Mouse (Mus musculus): ENCODE measurements around the gene Smyd3. TPM values are rescaled to one million over a fixed set of nuclear protein-coding genes. Genes with fewer than 3 reads are reported as not detected.

Gene Smyd3
- total and polyA plus RNA-seq, 3 experiments = 2.7 to 8.1 (median 7.6) TPM

GRCm38 (mm10) chr1:179467970-179468369, 49.9 kb downstream of the Smyd3 start:
- Histone ChIP-seq H3K4me1 (ENCODE audit: control insufficient read depth, insufficient read depth, low read length) (no peaks in the 10 kb centered on the region), H3K27ac (no peak overlapping the region), H3K4me3 (no peak overlapping the region), H3K27me3 (ENCODE audit: control insufficient read depth, insufficient read depth, low read length) (no peaks in the 10 kb centered on the region), H3K79me2 (replicated peaks; ENCODE audit: control insufficient read depth, insufficient read depth, low read length) (no peaks in the 10 kb centered on the region), H3K9ac (ENCODE audit: low read depth, low read length) (no peak overlapping the region), H3K36me3 (ENCODE audit: control insufficient read depth, insufficient read depth, low read length) (no peaks in the 10 kb centered on the region)
- TF ChIP-seq EP300 (IDR thresholded peaks at IDR 0.05; ENCODE audit: insufficient read depth, low read depth, low read length) (no peak), POLR2A (IDR thresholded peaks at IDR 0.05; ENCODE audit: insufficient read depth, low read depth, low read length) (no peak), CTCF (IDR thresholded peaks at IDR 0.05) (no peak)
- no peak for DNase-seq
- WGBS = 93% methylated on average over 8 of the region's 8 CpGs
- intact Hi-C loops (cut with DNase I) = no loop called here

- DNase-seq = no peak
- Histone ChIP-seq H3K79me2 (replicated peaks; ENCODE audit: control insufficient read depth, insufficient read depth, low read length) (no peaks in the 10 kb centered on the region), H3K4me3 (no peak overlapping the region), H3K9ac (ENCODE audit: low read depth, low read length) (no peak overlapping the region), H3K4me1 (ENCODE audit: control insufficient read depth, insufficient read depth, low read length) (no peaks in the 10 kb centered on the region), H3K27me3 (ENCODE audit: control insufficient read depth, insufficient read depth, low read length) (no peaks in the 10 kb centered on the region), H3K36me3 (ENCODE audit: control insufficient read depth, insufficient read depth, low read length) (no peaks in the 10 kb centered on the region), H3K27ac (no peak overlapping the region)
- intact Hi-C loops (cut with DNase I) = no loop called here
- 88% methylated on average over 5 of the region's 5 CpGs for WGBS
- TF ChIP-seq POLR2A (IDR thresholded peaks at IDR 0.05; ENCODE audit: insufficient read depth, low read depth, low read length) = no peak
- no peak for TF ChIP-seq CTCF (IDR thresholded peaks at IDR 0.05)
- TF ChIP-seq EP300 (IDR thresholded peaks at IDR 0.05; ENCODE audit: insufficient read depth, low read depth, low read length) = no peak
These were observed 55.5 kb downstream of the Smyd3 start for GRCm38 (mm10) chr1:179462376-179462775.

GRCm38 (mm10) chr1:179461019-179461814, 56.6 kb downstream of the Smyd3 start:
- Histone ChIP-seq H3K36me3 (ENCODE audit: control insufficient read depth, insufficient read depth, low read length) (no peaks in the 10 kb centered on the region), H3K4me1 (ENCODE audit: control insufficient read depth, insufficient read depth, low read length) (no peaks in the 10 kb centered on the region), H3K4me3 (no peak overlapping the region), H3K9ac (ENCODE audit: low read depth, low read length) (no peak overlapping the region), H3K79me2 (replicated peaks; ENCODE audit: control insufficient read depth, insufficient read depth, low read length) (no peaks in the 10 kb centered on the region), H3K27me3 (ENCODE audit: control insufficient read depth, insufficient read depth, low read length) (no peaks in the 10 kb centered on the region), H3K27ac (no peak overlapping the region)
- TF ChIP-seq CTCF (IDR thresholded peaks at IDR 0.05) (no peak), EP300 (IDR thresholded peaks at IDR 0.05; ENCODE audit: insufficient read depth, low read depth, low read length) (no peak)
- intact Hi-C loops (cut with DNase I) = no loop called here
- DNase-seq = no peak
- 90% methylated on average over 22 of the region's 22 CpGs for WGBS

GRCm38 (mm10) chr1:179458987-179459368, 58.9 kb downstream of the Smyd3 start:
- H3K4me3 ChIP-seq = no peak overlapping the region
- no peaks in the 10 kb centered on the region for H3K79me2 ChIP-seq (replicated peaks; ENCODE audit: control insufficient read depth, insufficient read depth, low read length)
- TF ChIP-seq CTCF (IDR thresholded peaks at IDR 0.05) = no peak
- no peak for TF ChIP-seq POLR2A (IDR thresholded peaks at IDR 0.05; ENCODE audit: insufficient read depth, low read depth, low read length)
- no peak for TF ChIP-seq EP300 (IDR thresholded peaks at IDR 0.05; ENCODE audit: insufficient read depth, low read depth, low read length)
- H3K4me1 ChIP-seq (ENCODE audit: control insufficient read depth, insufficient read depth, low read length) = no peaks in the 10 kb centered on the region
- H3K27me3 ChIP-seq (ENCODE audit: control insufficient read depth, insufficient read depth, low read length) = no peaks in the 10 kb centered on the region
- intact Hi-C loops (cut with DNase I) = no loop called here
- DNase-seq = no peak
- WGBS = 78% methylated on average over 10 of the region's 10 CpGs
- H3K36me3 ChIP-seq (ENCODE audit: control insufficient read depth, insufficient read depth, low read length) = no peaks in the 10 kb centered on the region
- H3K27ac ChIP-seq = no peak overlapping the region
- no peak overlapping the region for H3K9ac ChIP-seq (ENCODE audit: low read depth, low read length)

GRCm38 (mm10) chr1:179458236-179458986, 59.4 kb downstream of the Smyd3 start:
- Histone ChIP-seq H3K79me2 (replicated peaks; ENCODE audit: control insufficient read depth, insufficient read depth, low read length) (no peaks in the 10 kb centered on the region), H3K4me3 (no peak overlapping the region), H3K4me1 (ENCODE audit: control insufficient read depth, insufficient read depth, low read length) (no peaks in the 10 kb centered on the region), H3K9ac (ENCODE audit: low read depth, low read length) (no peak overlapping the region), H3K36me3 (ENCODE audit: control insufficient read depth, insufficient read depth, low read length) (no peaks in the 10 kb centered on the region), H3K27ac (no peak overlapping the region), H3K27me3 (ENCODE audit: control insufficient read depth, insufficient read depth, low read length) (no peaks in the 10 kb centered on the region)
- TF ChIP-seq POLR2A (IDR thresholded peaks at IDR 0.05; ENCODE audit: insufficient read depth, low read depth, low read length) = no peak
- TF ChIP-seq EP300 (IDR thresholded peaks at IDR 0.05; ENCODE audit: insufficient read depth, low read depth, low read length) = no peak
- no peak for TF ChIP-seq CTCF (IDR thresholded peaks at IDR 0.05)
- intact Hi-C loops (cut with DNase I) = no loop called here
- 69% methylated on average over 9 of the region's 9 CpGs for WGBS
- no peak for DNase-seq

DNA sequence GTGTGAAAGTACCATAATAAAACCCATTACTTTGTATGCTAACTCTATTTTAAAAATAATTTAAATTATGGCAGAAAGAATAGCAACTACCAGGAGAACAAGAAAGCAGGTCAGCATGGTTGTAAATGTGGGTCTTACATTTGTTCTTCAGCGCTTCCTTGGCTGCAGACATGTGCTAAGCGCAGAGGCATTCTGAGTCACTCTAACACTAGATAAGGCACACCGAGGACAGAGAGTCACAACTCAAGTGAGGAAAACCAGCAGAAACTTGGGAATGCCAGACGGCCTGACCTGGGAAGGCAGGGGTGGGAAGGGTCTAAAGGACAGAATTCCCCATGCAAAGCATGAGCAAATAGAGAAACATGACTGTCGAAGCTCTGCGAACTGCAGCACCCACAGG, 63.2 kb downstream of the Smyd3 start:
- TF ChIP-seq POLR2A (IDR thresholded peaks at IDR 0.05; ENCODE audit: insufficient read depth, low read depth, low read length) = no peak
- 55% methylated on average over 6 of the region's 6 CpGs for WGBS
- H3K9ac ChIP-seq (ENCODE audit: low read depth, low read length) = no peak overlapping the region
- H3K27ac ChIP-seq = peak overlapping the region; percentile 31; the same call in 1 of the 2 replicates
- no peaks in the 10 kb centered on the region for H3K79me2 ChIP-seq (replicated peaks; ENCODE audit: control insufficient read depth, insufficient read depth, low read length)
- H3K36me3 ChIP-seq (ENCODE audit: control insufficient read depth, insufficient read depth, low read length) = no peaks in the 10 kb centered on the region
- intact Hi-C loops (cut with DNase I) = no loop called here
- peak in 1 of 2 experiments; percentile 20 for DNase-seq
- H3K27me3 ChIP-seq (ENCODE audit: control insufficient read depth, insufficient read depth, low read length) = no peaks in the 10 kb centered on the region
- no peak overlapping the region for H3K4me3 ChIP-seq
- H3K4me1 ChIP-seq (ENCODE audit: control insufficient read depth, insufficient read depth, low read length) = no peaks in the 10 kb centered on the region
